Mouse (Mus musculus) ES-Bruce4 (cell line): ENCODE measurements around the gene Calhm5.

Experiments
- CTCF ChIP-seq: IDR thresholded peaks from one replicate; pipeline ENCODE4 v1.8.1; 2011; ENCODE audit warnings: low read depth, low read length
- POLR2A ChIP-seq: IDR thresholded peaks from one replicate; pipeline ENCODE4 v1.8.1; 2011; ENCODE audit warnings: low read length; ENCODE audit not compliant: insufficient read depth

- no peak for TF ChIP-seq CTCF
- TF ChIP-seq POLR2A, result no peak
Observed at GRCm38 (mm10) chr10:34141693-34142092, 45.4 kb upstream of the Calhm5 start.
